Mouse (Mus musculus) adrenal gland, adult (tissue): Measurements from ENCODE around the gene Gm6993.

Experiments used
- DNase-seq, 2 experiments: peaks; one replicate each; pipeline ENCODE4 v3.0.0; 2022 to 2023; ENCODE audit warnings: low spot score in 1 of 2; ENCODE audit not compliant: inconsistent age in 2 of 2

Gene Gm6993

DNA sequence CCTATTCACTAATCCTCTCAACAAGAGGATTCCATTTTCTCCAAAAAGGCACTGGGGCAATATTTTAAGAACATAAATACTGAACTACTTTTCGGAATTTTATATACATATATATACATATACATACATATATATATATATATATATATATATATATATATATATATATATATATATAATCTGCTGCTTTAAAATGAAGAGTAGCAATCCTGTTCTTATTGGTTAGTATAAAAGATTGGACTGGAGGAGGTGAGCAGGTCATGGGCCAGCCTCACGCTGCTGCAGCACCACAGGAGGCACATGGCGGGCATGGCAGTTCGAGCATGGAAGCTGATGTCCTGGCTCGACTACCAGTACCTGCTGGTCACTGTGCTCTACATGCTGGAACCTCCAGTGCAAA, at the start of gene Gm6993:
TSS of gene Gm6993 (plus strand) at position 301 of the 400 bp plus-strand sequence.
- no peak for DNase-seq

DNA sequence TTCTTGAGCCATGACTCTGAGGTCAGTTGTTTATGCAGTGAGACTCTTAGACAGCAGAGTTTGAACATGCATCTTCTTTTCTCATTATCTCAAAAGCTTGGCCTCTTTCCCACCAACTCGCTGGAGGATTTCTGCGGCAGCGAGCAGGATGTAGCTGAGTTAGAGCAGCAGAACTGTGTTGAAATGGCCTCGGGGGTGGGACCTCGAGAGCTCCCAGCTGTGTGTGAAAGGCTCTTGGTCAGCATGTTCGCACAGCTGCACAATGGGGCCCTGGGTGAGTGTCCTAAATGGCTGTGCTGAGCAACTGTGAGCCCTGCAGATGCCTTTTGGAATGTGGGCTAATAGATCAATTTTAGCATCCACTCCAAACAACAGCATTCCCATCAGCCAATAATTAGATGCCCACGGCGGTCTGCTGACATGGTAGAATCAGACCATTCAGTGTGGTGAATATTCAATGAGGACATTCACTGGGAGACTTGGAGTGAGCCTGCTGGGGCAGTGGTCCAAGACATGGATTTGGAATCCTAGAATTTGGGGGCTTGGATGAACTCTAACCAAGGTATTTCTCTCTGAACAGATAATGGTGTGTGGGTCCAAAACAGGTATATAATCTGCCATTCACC, 49.1 kb upstream of the Gm6993 start:
- DNase-seq: peak in 1 of 2 experiments; percentile 64

DNA sequence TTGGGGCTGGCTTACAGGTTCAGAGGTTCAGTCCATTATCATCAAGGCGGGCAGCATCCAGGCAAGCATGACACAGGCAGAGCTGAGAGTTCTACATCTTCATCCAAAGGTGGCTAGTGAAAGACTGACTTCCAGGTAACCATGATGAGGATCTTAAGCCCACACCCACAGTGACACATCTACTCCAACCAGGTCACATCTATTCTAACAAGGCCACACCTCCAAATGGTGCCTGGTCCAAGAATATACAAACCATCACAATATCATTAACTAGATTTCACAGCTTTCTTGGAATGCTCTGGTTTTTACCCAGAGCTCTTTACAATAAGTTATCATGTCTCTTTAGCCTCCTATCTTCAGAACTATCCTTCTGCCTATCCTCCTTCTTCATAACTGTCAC, 38.1 kb upstream of the Gm6993 start:
- no peak for DNase-seq

DNA sequence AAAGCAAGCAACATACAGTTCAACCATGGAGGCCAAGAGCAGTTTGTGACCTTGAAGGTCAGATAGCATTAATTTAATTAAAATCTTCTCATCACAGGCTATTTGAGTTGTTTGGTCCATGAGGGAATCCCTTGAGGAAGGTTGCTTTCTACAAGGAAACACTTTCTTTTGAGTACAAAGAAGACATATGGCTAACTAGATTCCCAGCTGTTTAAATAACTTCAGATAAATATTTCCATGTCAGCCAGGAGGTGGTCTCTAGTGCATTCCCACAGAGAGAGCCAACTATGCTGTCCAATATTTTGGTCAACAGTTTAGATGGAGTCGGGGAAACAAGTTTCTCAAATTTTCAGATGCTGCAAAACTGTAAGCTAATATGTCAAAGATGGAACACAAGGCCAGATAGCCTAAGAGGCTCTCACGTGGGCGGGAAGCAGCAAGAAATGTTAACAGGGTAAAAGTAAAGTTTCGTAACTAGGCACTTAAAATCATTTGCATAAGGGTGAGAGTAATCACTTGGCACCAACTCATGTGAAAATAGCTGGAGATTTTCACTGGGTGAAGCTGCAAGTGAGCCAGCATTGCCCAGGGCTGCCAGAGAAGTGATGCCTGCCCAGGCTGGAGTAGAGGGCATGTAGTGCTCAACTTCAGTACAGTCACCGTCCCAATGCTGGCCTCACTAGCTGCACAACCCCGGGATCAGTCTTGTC, 36.7 kb upstream of the Gm6993 start:
- DNase-seq: peak in 1 of 2 experiments; percentile 54

DNA sequence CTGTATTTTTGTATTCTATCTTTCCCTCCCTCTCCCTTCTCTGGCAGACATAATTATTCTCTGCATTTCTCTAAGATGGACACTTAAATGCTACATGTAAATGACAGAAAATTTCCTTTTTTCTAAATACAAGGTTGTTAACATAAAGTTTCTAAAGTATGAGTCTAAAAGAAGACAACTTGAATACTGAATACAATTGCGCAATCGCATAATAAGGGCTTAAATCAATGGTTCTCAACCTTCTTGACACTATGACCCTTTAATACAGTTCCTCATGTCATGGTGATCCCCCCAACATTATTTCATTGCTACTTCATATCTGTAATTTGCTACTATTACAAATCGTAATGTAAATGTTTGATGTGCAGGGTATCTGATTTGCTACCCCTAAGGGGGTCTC, 35.7 kb upstream of the Gm6993 start:
- DNase-seq: no peak

DNA sequence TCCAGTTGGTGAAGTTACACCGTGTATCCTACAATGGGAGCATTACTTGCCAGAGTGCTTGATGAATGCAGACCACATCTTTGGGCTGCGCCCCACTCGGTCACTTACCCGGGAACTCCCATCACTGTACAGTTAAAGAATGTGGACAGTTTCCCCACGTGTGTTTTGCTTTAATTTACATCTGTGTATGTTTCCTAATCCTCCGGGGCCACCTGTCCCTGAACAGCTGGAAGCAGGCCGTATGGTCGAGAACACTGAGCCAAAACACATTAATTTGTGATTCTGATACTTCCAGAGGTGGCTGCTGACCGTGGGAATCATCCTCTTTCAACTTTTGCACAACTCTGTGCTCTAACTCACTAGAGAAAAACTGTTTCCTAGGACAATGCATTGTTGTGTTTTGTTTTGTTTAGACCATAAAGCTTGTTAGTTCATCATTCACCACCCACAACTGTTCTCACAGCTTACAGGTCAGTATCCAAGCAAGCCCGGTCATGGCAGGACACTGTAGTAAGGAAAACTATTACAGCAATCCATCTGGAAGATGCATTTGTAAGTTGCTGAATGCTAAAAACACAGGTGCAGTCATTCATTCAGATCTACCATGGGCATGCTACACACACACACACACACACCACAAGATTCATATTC, 34.5 kb upstream of the Gm6993 start:
- no peak for DNase-seq

DNA sequence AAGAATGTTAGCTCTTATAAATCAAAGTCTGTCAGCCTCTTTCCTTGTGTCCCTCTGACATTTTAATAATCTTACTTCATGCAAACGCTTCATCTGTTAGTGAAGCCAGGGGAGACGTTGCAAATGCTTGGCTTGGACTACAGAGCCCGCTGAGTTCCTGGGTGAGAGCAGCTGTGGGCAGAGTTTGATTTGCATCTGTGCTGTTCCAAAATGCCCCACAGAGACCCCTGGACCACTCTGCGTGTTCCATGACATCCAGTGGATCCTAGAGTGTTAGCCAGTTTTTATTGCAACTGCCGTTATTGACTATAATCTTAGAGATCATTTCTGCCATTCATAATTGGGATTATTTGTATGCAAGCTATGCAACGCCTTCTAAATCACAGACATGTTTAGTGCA, 31.8 kb upstream of the Gm6993 start:
- no peak for DNase-seq

DNA sequence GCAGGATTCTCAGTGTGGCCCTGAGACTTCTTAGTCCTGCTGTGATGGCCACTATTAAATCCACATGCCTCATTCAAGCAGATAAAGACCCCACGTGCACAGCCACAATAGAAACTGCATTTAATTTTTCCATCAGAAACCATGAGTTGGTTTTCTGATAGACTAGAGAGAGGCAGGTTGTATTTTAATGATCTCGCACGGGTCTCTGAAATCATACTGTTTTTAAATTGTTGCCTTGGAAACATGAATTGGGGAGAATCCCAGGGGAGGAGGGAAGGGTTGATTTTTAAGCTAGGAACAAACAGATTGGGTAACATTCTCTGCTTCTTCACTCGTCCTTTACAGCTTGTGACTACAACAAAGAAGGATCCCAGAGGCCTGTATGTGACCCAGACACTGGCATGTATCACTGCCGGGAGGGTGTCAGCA, 31.2 kb upstream of the Gm6993 start:
- DNase-seq: no peak

DNA sequence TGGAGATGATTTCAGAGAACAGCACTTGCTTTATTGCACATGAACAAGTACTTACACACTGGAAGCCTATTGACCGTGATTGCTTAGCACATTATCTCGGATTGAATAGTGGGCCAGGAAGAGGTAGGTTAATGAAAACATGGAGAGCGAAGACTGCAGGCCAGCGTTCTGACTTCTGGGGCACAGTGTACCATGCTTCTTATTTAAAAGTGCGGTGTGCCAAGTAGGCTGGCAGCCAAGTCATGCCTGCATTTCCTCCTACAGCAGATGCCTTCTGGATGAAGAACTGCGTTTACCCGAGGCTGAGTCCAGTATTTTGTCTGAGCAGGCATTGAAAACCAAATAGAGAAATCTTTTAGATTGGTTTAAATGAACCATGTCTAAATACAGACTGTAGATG, 27.0 kb upstream of the Gm6993 start:
- peak; percentile 66 to 77 for DNase-seq

DNA sequence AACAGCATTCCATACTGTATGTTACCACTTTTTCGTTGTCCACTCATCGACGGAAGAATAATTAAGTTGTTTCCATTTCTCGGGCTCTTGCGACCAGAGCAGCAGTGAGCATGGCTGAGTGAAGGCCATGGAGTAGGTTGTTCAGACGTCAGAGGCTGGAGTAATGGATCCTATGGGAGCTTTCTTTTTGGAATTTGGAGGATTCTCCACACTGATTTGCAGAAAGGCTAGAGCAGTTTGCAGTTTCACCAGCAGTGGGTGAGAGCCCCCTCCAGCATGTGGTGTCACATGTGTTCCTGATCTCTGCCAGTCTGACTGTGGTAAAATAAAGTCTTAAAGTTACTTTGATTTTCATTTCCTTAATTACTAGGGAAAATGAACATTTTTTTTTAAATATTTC, 25.6 kb upstream of the Gm6993 start:
- DNase-seq: no peak

DNA sequence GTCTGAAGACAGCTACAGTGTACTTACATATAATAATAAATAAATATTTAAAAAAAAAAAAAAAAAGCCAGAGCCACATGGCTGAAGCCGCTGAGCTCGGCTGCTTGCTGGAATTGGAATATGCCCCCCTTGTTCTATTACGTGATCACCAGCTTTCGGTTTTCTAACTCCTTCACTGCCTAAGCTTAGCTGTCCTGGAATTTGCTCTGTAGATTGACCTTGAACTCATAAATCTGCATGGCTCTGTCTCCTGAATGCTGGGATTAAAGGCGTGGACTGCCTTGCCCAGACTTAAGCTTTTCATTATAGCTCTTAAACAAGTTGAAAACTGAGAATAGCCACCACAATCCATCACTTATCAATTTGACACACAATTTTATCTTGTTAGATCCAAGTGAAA, 23.3 kb upstream of the Gm6993 start:
- peak in 1 of 2 experiments; percentile 66 for DNase-seq

DNA sequence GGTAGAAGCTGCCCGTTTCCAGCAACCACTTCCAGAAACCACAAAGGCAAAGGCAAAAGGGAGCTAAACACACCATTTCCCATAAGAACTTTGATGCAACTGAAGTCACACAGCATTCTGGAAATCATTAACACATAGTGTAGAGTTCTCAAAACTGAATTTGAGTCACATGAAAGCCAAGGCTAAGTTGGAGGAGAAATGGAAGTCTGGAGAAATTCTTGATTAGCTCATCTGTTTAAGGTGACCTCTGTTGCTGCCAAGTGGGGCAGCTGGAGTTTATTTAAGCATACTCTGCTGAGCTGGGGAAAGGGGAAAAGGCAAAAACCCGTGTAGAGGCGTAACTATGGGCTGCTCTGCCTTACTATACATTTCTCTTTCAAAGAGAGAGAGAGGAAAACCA, 21.8 kb upstream of the Gm6993 start:
- DNase-seq: peak; percentile 38 to 88

DNA sequence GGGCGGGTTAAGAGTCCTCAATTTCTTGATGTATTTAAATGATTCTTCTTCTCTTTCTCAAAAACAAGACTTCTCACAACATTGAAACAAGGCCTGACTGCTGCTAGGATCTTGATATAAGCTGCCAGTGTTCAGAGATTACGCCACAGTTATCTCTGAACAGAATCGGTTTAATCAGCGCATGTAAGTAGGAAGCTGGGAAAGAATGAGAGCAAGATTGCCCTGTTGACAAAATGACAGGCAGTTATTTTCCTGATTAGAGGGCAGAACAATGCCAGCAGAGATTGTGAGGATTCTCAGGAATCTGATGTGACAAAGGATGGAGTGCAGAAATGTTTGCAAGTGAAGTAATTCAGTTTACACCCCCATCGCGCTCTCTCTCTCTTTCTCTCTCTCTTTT, 19.0 kb upstream of the Gm6993 start:
- no peak for DNase-seq

DNA sequence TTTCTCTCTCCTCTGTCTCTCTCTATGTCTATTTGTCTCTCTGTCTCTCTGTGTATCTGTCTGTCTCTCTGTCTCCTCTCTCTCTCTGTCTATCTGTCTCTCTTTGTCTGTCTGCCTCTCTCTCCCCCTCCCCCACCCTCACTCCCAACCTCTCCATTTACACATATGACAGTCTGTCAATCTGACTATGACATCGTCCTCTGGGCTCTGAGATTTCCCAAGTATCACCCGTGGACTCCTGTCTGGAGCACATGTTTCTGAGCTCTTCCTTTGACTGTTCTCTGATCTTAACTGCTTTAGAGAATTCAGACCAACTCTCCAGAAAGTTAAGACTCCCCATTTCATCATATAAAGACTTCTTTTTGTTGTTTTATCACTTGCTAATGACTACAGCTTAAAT, 18.3 kb upstream of the Gm6993 start:
- no peak for DNase-seq

DNA sequence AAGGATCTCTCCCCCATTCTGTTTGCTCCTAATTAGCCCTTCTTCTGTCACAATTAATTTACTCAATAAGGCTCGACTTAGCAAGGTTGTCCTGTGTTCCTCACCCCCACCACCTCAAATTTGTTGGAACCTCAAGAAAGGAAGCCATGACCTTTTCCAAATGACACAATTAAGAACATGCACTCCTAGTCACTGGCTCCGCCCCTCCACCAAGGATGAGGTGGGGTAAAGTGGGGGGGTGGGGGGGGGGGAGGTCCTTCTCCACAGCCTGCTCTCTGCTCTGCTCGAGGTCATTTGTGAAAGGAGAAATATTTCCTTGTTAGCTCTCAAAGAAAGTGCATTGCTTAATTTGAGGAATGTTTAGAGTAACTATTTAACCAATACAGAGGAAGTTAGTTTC, 17.8 kb upstream of the Gm6993 start:
- peak; percentile 57 to 76 for DNase-seq

DNA sequence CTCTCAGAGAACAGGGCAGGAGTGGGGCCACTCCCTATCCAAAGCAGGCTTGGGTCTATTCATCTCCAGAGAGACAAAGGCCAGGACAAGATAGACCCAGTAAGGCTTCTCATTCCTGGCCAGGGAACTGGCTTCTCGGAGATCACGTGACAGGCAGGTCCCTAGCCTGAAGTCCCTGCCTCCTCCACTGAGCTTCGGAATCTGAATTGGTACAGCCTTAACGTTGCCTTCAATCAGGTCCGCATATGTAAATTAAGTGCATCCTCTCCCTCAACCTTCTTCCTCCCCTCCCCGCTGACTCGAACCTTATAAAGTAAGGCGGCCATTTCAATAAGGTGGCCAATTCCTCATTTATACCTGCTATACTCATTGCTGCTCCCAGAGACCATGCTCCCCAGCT, 15.1 kb upstream of the Gm6993 start:
- DNase-seq: no peak

DNA sequence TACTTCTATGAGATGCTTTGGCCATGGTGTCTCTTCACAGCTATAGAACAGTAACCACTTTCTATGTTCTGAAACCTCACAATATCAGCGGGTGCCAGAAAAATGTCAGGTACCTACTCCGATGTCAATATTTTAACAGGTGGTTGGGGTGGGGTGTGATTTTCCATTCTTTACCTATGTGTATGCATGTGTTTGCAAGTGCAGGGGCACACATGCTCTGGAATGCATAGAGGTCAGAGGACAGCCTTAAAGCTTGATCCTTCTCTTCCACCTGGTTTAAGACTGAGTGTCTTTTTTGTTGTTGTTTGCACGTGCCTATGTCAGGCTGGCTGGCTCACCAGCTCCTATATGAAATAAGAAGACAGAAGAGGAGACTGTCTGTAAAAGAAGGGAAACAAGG, 13.4 kb upstream of the Gm6993 start:
- DNase-seq: no peak

DNA sequence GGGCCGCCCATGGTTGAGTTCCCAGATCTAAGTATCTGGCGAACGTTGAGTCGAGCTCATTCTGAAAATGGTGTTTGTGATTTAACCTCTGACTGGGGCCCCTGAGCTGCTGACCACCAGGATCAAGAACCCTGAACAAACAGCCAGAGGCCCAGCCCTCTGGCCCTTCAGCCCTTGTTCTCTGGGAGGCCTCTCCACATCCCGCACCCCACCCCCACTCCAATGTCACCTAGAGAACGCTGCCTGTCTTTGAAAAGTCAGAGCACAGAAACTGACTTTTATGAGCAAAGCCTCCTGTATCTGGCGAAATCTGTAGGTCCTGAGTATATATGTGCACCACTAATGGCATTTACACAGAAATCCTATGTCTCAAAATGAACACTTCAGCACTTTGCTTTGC, 11.7 kb upstream of the Gm6993 start:
- DNase-seq: no peak

DNA sequence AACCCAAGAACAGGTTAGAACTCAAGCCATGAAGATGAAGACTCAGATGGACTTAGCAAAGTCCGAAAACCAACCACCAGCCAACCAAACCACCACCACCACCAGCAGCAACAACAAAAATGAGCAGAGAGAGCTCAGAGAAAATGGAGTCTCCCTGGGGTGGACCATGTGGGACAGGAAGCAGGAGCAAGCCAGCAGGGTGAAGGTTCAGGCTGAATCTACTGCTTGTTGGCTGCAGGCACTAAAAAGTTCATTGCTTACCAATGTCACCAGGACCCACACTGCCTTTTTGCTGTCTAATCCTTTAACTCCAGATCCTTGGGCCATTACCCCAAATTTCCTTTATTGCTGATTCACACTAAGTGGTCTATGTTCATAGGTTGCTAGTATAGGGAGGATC, 7.9 kb upstream of the Gm6993 start:
- no peak for DNase-seq

DNA sequence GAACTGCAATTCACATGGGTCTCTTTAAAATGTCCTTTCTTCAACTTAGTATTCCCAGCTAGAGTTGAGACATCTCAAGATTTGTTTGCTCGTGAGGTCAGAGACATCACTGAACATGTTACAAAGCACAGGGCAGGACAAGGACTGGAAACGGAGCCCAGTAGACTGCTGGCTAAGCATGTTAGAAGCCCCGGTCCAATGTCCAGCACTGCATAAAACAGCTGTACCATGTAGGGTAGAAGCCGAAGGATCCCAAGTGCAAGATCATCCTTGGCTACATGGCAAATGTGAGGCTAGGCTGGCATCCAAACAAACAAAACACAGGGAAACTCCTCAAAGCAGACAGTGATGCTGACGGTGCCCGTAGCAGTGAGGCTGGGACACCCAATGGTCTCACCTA, 5.6 kb upstream of the Gm6993 start:
- DNase-seq: no peak

DNA sequence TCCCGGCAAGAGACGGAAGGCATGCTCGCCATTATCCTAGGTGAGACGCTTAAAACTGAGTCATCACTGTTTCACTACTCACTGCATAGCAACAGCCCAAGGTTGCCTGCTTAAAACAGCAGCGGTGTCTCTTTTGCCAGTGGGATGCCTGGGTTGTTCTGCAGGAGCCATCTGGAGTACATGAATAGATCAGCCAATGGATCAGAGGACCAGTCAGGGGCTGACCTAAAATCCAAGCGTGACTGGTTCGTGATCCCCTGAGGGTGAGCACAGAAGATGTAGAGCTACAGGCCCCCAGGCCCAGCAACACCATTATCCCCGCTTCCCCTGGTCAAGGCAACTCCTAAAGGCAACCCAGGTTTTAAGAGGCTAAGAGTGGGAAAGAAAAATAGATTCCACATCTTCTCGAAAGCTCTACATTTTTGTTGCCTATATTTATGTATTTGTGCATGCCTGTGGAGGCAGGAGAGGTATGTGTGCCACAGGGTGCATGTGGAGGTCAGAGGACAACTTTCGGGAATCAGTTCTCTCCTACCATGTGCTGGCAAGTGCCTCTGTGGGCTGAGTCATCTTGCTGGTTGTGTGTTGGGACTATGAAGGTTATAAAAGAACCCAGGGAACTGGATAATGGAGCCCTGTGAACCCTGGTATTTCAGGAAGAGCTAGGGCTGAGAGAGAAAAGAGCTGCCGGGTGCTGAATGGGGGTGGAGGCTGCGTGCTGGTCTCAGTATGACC, 3.5 kb upstream of the Gm6993 start:
- DNase-seq: peak; percentile 59 to 82
